Mouse (Mus musculus): ENCODE data around the gene Cldn10.

The Cldn10 gene

DNA sequence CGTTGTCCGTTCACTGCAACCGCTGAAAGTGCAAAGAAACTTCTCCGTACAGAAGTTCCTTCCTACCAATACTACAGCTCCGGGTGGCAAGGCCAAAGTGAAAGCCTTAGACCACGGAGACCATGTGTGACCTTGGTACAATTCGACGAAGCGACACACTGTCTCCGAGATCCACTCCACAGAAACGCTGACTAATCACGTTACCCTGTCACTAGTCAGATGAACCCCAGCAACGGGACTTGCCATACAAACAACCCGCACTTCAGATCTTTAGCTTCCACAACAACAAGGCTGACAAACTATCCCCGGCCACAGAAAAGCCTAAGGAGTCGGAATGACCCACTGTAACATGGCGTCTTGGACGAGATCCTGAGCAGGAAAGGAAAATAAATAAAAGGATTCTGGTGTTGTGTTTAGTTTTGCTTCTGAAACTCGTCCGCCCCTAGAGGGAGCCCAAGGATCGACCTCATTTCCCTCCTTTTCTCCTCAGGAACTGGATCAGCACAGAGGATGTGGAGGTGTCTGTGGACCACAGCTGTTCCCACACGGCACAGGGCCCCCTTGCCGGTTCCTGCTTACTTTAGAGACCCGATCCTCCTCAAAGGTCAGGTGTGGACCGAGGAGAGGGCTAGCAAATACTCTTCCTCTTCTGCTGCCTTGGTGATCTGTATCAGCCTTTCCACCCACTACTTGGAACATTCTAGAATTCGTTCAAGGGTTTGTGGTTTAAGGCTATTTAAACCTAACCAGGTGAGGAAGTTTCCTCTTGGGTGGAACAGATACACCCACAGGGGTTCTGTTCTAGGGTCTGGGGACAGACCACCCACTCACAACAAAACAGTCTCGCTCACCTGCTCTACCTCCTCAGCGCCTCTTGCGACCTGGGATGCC is 122.9 kb downstream of the Cldn10 start:
- CTCF ChIA-PET = no interaction called here

DNA sequence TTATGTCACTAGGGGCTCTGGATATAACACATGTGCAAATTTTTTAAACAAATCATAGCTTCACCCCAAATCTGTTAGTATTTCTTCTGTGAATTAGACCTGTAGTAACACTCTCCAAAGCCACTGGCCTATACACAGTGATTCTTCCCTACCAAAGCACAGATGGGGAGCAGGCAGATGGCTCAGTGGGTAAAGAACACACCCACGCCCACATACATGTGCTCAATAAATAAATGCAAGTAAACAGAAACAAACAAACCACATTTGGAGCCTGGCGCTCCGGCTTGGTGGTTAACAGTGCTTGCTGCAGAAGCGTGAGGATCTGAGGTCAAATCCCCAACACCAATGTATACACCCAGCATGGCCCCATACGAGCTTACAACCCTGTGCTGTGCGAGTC is 123.8 kb downstream of the Cldn10 start:
- CTCF ChIA-PET = no interaction called here

- CTCF ChIA-PET = no interaction called here
These were observed 125.9 kb downstream of the Cldn10 start for GRCm38 (mm10) chr14:118913651-118914050.

GRCm38 (mm10) chr14:118919025-118919424 is 131.3 kb downstream of the Cldn10 start:
- CTCF ChIA-PET = interaction anchor here (0.6 kb wide), 1 partner anchor 185 kb away, joined by 9 read pairs; no protein-coding TSS in a partner anchor

DNA sequence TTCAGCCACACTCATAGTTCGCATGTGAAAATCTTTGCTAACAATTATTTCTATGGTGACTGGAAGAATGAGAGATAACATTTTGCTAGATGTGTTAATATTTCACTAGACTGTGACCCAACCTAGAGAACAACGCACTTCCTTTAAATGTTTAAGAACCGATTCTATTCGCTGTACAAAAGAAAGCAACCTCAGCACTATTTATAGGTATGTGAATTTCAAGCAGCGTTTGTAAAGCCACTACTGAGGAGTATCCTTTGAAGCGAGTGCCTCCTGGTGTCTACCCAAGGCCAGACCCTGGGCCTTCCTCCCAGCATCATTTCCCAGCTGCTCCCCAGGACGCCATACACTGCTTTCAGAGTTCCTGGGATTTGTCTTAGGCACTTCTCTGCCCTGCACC is 132.9 kb downstream of the Cldn10 start:
- CTCF ChIA-PET = no interaction called here

DNA sequence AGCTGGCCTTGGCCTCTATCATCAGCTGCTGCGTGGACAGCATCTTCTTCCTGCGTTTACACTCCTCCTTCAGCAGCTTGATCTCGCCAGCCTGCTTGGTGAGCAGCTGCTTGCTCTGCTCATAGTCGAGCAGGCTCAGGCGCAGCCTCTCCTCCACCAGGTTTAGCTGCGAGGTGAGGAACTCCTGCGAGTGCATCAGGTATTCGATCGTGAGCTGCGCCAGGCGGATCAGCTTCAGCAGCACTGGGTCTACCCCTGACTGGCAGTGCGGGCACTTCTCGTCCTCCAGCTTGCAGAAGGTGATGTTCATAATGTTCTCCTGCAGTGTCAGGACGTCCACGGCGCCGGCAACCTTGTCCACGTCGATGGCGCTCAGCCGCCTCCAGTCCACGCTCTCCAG is 134.5 kb downstream of the Cldn10 start:
- CTCF ChIA-PET = no interaction called here

DNA sequence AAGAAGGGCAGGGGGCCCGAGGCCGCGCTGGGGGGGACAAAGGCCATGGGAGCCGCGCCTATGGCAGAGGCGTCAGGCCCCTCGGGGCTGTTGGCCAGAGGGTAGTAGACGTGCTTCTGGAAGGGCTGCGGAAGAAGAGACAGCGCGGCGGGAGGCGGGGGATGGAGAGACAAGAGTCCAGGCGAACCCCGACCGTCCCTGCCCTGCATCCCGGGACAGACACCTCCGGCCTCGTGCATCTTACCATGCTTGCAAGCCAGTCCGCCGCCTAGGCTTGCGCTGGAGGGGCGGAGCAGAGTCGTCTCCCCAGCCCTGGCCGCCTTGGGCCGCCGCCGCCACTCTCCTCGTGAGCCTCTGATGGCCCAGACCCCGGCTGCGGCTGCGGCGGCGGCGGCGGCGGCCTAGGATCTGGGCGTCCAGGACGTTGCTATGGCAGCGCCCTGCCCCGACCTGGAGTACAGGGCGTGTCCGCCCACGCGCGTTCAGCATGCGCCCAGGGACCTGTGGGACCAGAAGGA is 135.0 kb downstream of the Cldn10 start:
- CTCF ChIA-PET = no interaction called here

Data from spleen, embryonic (tissue).